Mouse (Mus musculus): Measurements from ENCODE around the gene Smc5. TPM values are rescaled to one million over a fixed set of nuclear protein-coding genes. Genes with fewer than 3 reads are reported as not detected.

Gene Smc5
- polyA plus RNA-seq, 1 experiment = 135 TPM

DNA sequence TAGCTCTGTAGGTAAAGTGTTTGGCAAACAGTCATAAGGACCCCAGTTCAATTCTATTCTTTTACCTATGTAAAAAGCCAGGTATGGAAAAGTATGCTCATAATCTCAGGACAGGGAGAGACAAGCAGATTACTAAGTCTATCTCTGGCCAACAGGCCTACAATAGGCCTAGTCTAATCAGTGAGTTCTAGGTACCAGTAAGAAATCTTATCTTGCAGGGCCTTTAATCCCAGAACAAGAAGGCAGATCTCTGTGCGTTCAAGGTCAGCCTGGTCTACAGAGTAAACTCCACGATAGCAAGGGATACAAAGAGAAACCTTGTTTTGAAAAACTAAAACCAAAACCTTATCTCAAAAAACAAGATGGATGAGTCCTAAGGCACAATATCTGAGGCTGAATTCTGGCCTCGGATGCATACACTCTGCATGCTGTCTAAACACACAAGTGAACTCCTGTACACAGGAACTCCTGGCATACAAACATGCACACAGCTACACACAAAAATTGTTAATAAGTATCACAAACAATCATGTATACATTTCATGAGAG is 70.1 kb downstream of the Smc5 start:
- H3K36me3 ChIP-seq (ENCODE audit: control insufficient read depth, insufficient read depth, low read length, poor library complexity, severe bottlenecking) = peaks cover under 1% of the 10 kb centered on the region
- peaks cover 7% of the 10 kb centered on the region for H3K9me3 ChIP-seq (replicated peaks; ENCODE audit: control insufficient read depth, insufficient read depth, low read length, poor library complexity, severe bottlenecking)
- H3K27me3 ChIP-seq (ENCODE audit: control insufficient read depth, insufficient read depth, low read length, poor library complexity, severe bottlenecking) = no peaks in the 10 kb centered on the region
- H3K9ac ChIP-seq (ENCODE audit: low read depth, poor library complexity, severe bottlenecking) = no peak overlapping the region
- H3K4me3 ChIP-seq (ENCODE audit: low read depth, low read length) = no peak overlapping the region
- H3K27ac ChIP-seq (ENCODE audit: insufficient read depth, low read length) = no peak overlapping the region
- TF ChIP-seq EP300 (IDR thresholded peaks at IDR 0.05; ENCODE audit: insufficient read depth, low read depth, low read length) (no peak), CTCF (IDR thresholded peaks at IDR 0.05; ENCODE audit: low read depth, low read length) (no peak), POLR2A (IDR thresholded peaks at IDR 0.05; ENCODE audit: insufficient read depth, low read length) (no peak)
- H3K4me1 ChIP-seq (ENCODE audit: control insufficient read depth, insufficient read depth, low read length) = no peaks in the 10 kb centered on the region

DNA sequence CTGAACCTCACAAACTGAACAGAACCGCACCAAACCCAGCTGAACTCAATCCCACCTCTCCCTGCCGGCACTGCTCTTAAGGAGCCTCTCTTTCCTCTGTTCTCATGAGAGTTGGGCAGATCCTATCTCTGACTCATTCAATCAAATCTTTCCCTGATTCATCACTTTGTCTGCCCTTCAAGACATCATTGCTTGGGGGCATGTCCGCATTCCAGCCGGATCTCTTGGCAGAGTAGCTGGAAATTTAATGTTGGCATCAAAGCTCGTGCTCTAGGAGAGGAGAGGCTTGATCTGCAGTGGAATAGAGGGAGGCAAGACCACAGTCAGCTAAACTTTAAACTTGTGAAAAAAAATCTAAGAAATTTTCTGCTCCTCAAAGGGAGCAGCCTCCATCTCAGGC is 71.6 kb downstream of the Smc5 start:
- TF ChIP-seq POLR2A (IDR thresholded peaks at IDR 0.05; ENCODE audit: insufficient read depth, low read length) (no peak), CTCF (IDR thresholded peaks at IDR 0.05; ENCODE audit: low read depth, low read length) (no peak), EP300 (IDR thresholded peaks at IDR 0.05; ENCODE audit: insufficient read depth, low read depth, low read length) (no peak)
- H3K9me3 ChIP-seq (replicated peaks; ENCODE audit: control insufficient read depth, insufficient read depth, low read length, poor library complexity, severe bottlenecking) = peaks cover 7% of the 10 kb centered on the region
- H3K4me3 ChIP-seq (ENCODE audit: low read depth, low read length) = no peak overlapping the region
- H3K36me3 ChIP-seq (ENCODE audit: control insufficient read depth, insufficient read depth, low read length, poor library complexity, severe bottlenecking) = no peaks in the 10 kb centered on the region
- no peaks in the 10 kb centered on the region for H3K4me1 ChIP-seq (ENCODE audit: control insufficient read depth, insufficient read depth, low read length)
- H3K9ac ChIP-seq (ENCODE audit: low read depth, poor library complexity, severe bottlenecking) = no peak overlapping the region
- H3K27me3 ChIP-seq (ENCODE audit: control insufficient read depth, insufficient read depth, low read length, poor library complexity, severe bottlenecking) = no peaks in the 10 kb centered on the region
- no peak overlapping the region for H3K27ac ChIP-seq (ENCODE audit: insufficient read depth, low read length)

DNA sequence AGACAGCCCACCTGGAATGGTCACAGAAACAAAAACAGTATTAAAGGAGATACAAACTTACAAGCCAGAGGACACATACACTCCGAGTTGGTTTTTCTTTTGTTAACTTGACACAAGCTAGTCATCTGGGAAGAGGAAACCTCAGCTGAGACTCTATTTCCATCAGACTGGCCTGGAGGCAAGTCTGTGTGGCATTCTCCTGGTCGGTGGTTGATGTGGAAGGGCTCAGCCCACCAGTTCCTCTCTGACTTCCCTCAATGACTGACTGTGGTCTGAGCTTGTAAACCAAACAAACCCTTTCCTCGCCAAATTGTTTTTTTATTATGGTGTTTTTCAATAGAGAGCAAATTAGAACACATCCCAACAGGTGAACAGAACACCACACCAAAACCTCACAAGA is 80.6 kb downstream of the Smc5 start:
- Histone ChIP-seq H3K4me1 (ENCODE audit: control insufficient read depth, insufficient read depth, low read length) (no peaks in the 10 kb centered on the region), H3K36me3 (ENCODE audit: control insufficient read depth, insufficient read depth, low read length, poor library complexity, severe bottlenecking) (no peaks in the 10 kb centered on the region), H3K27ac (ENCODE audit: insufficient read depth, low read length) (no peak overlapping the region), H3K9me3 (replicated peaks; ENCODE audit: control insufficient read depth, insufficient read depth, low read length, poor library complexity, severe bottlenecking) (no peaks in the 10 kb centered on the region), H3K4me3 (ENCODE audit: low read depth, low read length) (no peak overlapping the region), H3K9ac (ENCODE audit: low read depth, poor library complexity, severe bottlenecking) (no peak overlapping the region), H3K27me3 (ENCODE audit: control insufficient read depth, insufficient read depth, low read length, poor library complexity, severe bottlenecking) (no peaks in the 10 kb centered on the region)
- TF ChIP-seq POLR2A (IDR thresholded peaks at IDR 0.05; ENCODE audit: insufficient read depth, low read length) = no peak

DNA sequence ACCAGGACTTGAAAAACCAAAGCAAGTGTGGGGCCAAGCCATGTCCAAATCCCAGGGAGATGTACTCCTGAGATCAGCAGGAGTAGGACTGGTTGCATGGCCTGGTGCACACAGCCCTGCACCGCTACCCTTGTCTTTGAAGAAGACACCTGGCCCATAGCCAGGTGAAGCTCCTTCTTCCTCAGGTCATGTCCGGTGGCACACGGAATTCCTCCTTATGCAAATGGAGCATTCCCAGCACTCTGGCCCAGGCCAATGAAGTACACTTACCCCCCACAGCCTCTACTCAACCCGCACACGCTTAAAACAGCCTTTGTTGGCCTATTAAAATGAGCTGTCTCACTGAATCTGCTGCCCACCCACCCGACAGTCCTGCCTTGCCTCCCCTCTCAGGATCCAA is 82.2 kb downstream of the Smc5 start:
- no peak overlapping the region for H3K27ac ChIP-seq (ENCODE audit: insufficient read depth, low read length)
- TF ChIP-seq EP300 (IDR thresholded peaks at IDR 0.05; ENCODE audit: insufficient read depth, low read depth, low read length) (no peak), POLR2A (IDR thresholded peaks at IDR 0.05; ENCODE audit: insufficient read depth, low read length) (no peak), CTCF (IDR thresholded peaks at IDR 0.05; ENCODE audit: low read depth, low read length) (no peak)
- no peaks in the 10 kb centered on the region for H3K27me3 ChIP-seq (ENCODE audit: control insufficient read depth, insufficient read depth, low read length, poor library complexity, severe bottlenecking)
- H3K4me1 ChIP-seq (ENCODE audit: control insufficient read depth, insufficient read depth, low read length) = peaks cover 2% of the 10 kb centered on the region
- H3K9me3 ChIP-seq (replicated peaks; ENCODE audit: control insufficient read depth, insufficient read depth, low read length, poor library complexity, severe bottlenecking) = no peaks in the 10 kb centered on the region
- H3K9ac ChIP-seq (ENCODE audit: low read depth, poor library complexity, severe bottlenecking) = no peak overlapping the region
- no peak overlapping the region for H3K4me3 ChIP-seq (ENCODE audit: low read depth, low read length)
- no peaks in the 10 kb centered on the region for H3K36me3 ChIP-seq (ENCODE audit: control insufficient read depth, insufficient read depth, low read length, poor library complexity, severe bottlenecking)

DNA sequence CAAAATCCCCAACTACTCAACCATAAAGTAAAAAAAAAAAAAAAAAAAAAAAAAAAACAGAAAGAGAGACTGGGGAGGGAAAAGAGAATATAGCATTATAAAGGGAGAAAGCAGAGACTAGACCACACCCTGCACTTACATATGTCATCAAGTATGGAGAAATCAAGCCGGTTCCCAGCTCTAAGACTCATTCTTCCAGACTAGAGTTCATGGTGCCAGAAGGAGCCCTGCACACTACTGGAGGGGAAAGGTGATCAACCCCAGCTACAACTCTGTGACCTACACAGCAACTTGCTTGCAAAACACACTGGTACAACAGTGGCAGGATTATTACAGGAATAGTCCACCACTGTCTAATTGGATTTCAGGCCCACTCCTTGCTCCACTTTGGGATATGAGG is 84.0 kb downstream of the Smc5 start:
- no peak for TF ChIP-seq EP300 (IDR thresholded peaks at IDR 0.05; ENCODE audit: insufficient read depth, low read depth, low read length)
- no peak for TF ChIP-seq CTCF (IDR thresholded peaks at IDR 0.05; ENCODE audit: low read depth, low read length)
- no peak for TF ChIP-seq POLR2A (IDR thresholded peaks at IDR 0.05; ENCODE audit: insufficient read depth, low read length)
- no peaks in the 10 kb centered on the region for H3K27me3 ChIP-seq (ENCODE audit: control insufficient read depth, insufficient read depth, low read length, poor library complexity, severe bottlenecking)

GRCm38 (mm10) chr19:23188986-23189385 is 84.7 kb downstream of the Smc5 start:
- Histone ChIP-seq H3K36me3 (ENCODE audit: control insufficient read depth, insufficient read depth, low read length, poor library complexity, severe bottlenecking) (no peaks in the 10 kb centered on the region), H3K4me1 (ENCODE audit: control insufficient read depth, insufficient read depth, low read length) (peaks cover 2% of the 10 kb centered on the region), H3K27ac (ENCODE audit: insufficient read depth, low read length) (no peak overlapping the region), H3K9ac (ENCODE audit: low read depth, poor library complexity, severe bottlenecking) (no peak overlapping the region), H3K9me3 (replicated peaks; ENCODE audit: control insufficient read depth, insufficient read depth, low read length, poor library complexity, severe bottlenecking) (no peaks in the 10 kb centered on the region), H3K4me3 (ENCODE audit: low read depth, low read length) (no peak overlapping the region), H3K27me3 (ENCODE audit: control insufficient read depth, insufficient read depth, low read length, poor library complexity, severe bottlenecking) (no peaks in the 10 kb centered on the region)
- TF ChIP-seq CTCF (IDR thresholded peaks at IDR 0.05; ENCODE audit: low read depth, low read length) (no peak), EP300 (IDR thresholded peaks at IDR 0.05; ENCODE audit: insufficient read depth, low read depth, low read length) (no peak)

More for the DNA sequence above, 84.0 kb downstream of the Smc5 start:
- no peak overlapping the region for H3K9ac ChIP-seq (ENCODE audit: low read depth, poor library complexity, severe bottlenecking)
- no peaks in the 10 kb centered on the region for H3K36me3 ChIP-seq (ENCODE audit: control insufficient read depth, insufficient read depth, low read length, poor library complexity, severe bottlenecking)
- H3K27ac ChIP-seq (ENCODE audit: insufficient read depth, low read length) = no peak overlapping the region
- H3K4me3 ChIP-seq (ENCODE audit: low read depth, low read length) = no peak overlapping the region
- peaks cover 2% of the 10 kb centered on the region for H3K4me1 ChIP-seq (ENCODE audit: control insufficient read depth, insufficient read depth, low read length)
- H3K9me3 ChIP-seq (replicated peaks; ENCODE audit: control insufficient read depth, insufficient read depth, low read length, poor library complexity, severe bottlenecking) = no peaks in the 10 kb centered on the region

All from ES-Bruce4 (cell line).